Mouse (Mus musculus) embryonic facial prominence, embryonic 10.5 days (tissue): Measurements from ENCODE around the gene Plek. TPM values are rescaled to one million over a fixed set of nuclear protein-coding genes. Genes with fewer than 3 reads are reported as not detected.

ENCODE experiments used
- DNase-seq: peaks from one replicate; pipeline ENCODE4 v3.0.0-alpha.2; 2017; ENCODE audit warnings: low spot score
- H3K27ac ChIP-seq: fragments of 300-500 bp; sonication (generic); replicated peaks from 2 replicates; pipeline ENCODE4 v1.5.1; 2016; ENCODE audit warnings: mild to moderate bottlenecking
- H3K27me3 ChIP-seq: fragments of 300-500 bp; sonication (generic); replicated peaks from 2 replicates; pipeline ENCODE4 v1.6.1; 2016; ENCODE audit warnings: low read depth, mild to moderate bottlenecking; ENCODE audit not compliant: poor library complexity, severe bottlenecking
- H3K36me3 ChIP-seq: fragments of 300-500 bp; sonication (generic); replicated peaks from 2 replicates; pipeline ENCODE4 v1.6.1; 2016; ENCODE audit warnings: mild to moderate bottlenecking, moderate library complexity
- H3K4me1 ChIP-seq: fragments of 300-500 bp; sonication (generic); 2 replicates; pipeline ENCODE4 v1.6.1; 2016
- H3K4me3 ChIP-seq: fragments of 300-500 bp; sonication (generic); 2 replicates; pipeline ENCODE4 v1.5.1; 2016; ENCODE audit warnings: mild to moderate bottlenecking, moderate library complexity
- H3K9me3 ChIP-seq: fragments of 300-500 bp; sonication (generic); 2 replicates; pipeline ENCODE4 v1.6.1; 2016; ENCODE audit warnings: mild to moderate bottlenecking
- WGBS: fragments of 180-500 bp; shearing (Covaris S2); methylation state at CpG from one replicate; pipeline ENCODE4 v1.1.7; 2016; 5-methylcytosine and 5-hydroxymethylcytosine counted together
- polyA plus RNA-seq: library from polyadenylated mRNA; unstranded; fragments of >200 nt; fragmentation: Nextera tagmentation; extraction: Ambion mirVana; gene quantifications from 2 replicates; pipeline ENCODE4 v1.2.1, GENCODE M21; 2016

Gene Plek
- polyA plus RNA-seq, 1 experiment from 2014 or later: 5.1 TPM

- Histone ChIP-seq H3K36me3 (peaks cover 14% of the 10 kb centered on the region; the same call in 1 of the 2 replicates), H3K4me1 (peaks cover 9% of the 10 kb centered on the region), H3K27ac (no peak overlapping the region), H3K4me3 (no peak overlapping the region), H3K9me3 (no peaks in the 10 kb centered on the region; the same call in 1 of the 2 replicates), H3K27me3 (no peaks in the 10 kb centered on the region)
- no peak for DNase-seq
- 90% methylated on average over 6 of the region's 6 CpGs for WGBS
Observed at GRCm38 (mm10) chr11:16956115-16956862, 95.9 kb downstream of the Plek start.

- Histone ChIP-seq H3K4me3 (peak overlapping the region; percentile 68), H3K36me3 (peaks cover 8% of the 10 kb centered on the region; the same call in 1 of the 2 replicates), H3K4me1 (peaks cover 16% of the 10 kb centered on the region), H3K27me3 (no peaks in the 10 kb centered on the region), H3K27ac (peak overlapping the region; percentile 84), H3K9me3 (no peaks in the 10 kb centered on the region)
- no peak for DNase-seq
- 11% methylated on average over 9 of the region's 9 CpGs for WGBS
Observed at GRCm38 (mm10) chr11:16951761-16952010, 100.5 kb downstream of the Plek start.

GRCm38 (mm10) chr11:16950976-16951760 is 101.0 kb downstream of the Plek start, which contains the start of gene Fbxo48:
Gene Fbxo48, plus strand, starts transcription at chr11:16951375.
- under 1% methylated on average over 38 of the region's 38 CpGs for WGBS
- peak within 1 kb of the TSS; percentile 84 for H3K27ac ChIP-seq
- no peaks in the 10 kb centered on the region for H3K27me3 ChIP-seq
- DNase-seq: peak; percentile 96
- peak within 1 kb of the TSS; percentile 68 for H3K4me3 ChIP-seq
- H3K36me3 ChIP-seq: peaks cover 3% of the 10 kb centered on the region; the same call in 1 of the 2 replicates
- peaks cover 16% of the 10 kb centered on the region for H3K4me1 ChIP-seq
- no peaks in the 10 kb centered on the region for H3K9me3 ChIP-seq

DNA sequence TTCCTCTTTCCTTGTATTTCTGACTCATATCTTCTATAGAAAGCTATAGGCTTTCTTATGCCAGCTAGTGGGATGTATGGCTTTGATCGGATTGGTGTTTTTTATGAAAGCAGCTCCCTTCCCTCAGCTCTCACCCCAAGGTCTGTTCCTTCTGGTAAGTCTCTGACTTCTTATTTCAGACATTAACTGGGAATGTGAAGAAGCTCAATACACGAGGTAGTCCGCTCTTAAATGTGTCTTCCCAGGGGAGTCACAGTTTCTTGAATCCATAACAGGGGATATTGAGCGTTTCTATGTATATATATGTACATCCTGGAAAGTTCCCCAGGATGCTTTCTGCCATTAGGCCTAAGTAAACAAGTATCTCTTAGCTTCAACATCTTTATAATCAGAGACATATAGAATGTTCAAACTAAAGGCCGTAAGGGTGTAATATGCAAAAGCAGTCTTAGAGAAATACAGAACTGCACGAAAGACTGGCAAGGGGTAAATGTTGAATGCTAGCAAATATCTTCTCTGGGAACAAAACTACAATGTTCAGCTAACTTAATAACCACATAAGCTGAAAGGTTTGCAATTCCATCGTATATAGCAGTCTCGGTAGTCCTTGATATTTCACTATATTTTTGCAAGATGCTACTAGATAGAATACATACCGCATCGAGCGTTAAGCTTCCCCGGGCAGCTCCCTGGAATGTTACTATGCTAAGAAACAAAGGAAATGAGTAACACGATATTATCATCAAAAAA is 101.8 kb downstream of the Plek start:
- H3K27ac ChIP-seq: peak overlapping the region; percentile 84
- no peaks in the 10 kb centered on the region for H3K9me3 ChIP-seq
- no peaks in the 10 kb centered on the region for H3K27me3 ChIP-seq
- DNase-seq: no peak
- H3K4me3 ChIP-seq: peak overlapping the region; percentile 68
- H3K4me1 ChIP-seq: peaks cover 16% of the 10 kb centered on the region
- WGBS: 54% methylated on average over 13 of the region's 13 CpGs
- no peaks in the 10 kb centered on the region; the same call in 1 of the 2 replicates for H3K36me3 ChIP-seq

- Histone ChIP-seq H3K27ac (no peak overlapping the region), H3K4me3 (no peak overlapping the region), H3K9me3 (no peaks in the 10 kb centered on the region), H3K36me3 (no peaks in the 10 kb centered on the region; the same call in 1 of the 2 replicates), H3K4me1 (peaks cover 16% of the 10 kb centered on the region), H3K27me3 (no peaks in the 10 kb centered on the region)
- WGBS: 19% methylated on average over 1 of the region's 1 CpGs
- DNase-seq: no peak
Observed at GRCm38 (mm10) chr11:16948756-16949155, 103.4 kb downstream of the Plek start.

DNA sequence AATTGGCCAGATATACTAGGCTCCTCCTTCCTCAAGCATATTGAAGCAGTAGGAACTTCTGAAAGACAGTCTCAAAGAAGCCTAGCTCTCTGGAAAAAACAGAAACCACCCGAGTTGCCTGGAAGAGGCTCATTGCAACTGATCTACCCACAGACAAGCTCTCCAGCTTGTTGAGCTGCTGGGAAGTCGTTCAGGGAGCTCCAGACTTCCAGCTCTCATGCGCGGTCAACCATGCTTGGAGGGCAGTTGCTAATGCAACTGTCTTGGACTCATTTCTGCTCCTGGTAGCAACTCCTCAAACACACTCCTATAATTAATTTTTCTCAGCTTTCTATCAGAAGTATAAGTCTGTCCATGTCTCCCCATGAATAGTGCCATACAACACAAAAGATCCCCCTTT is 109.2 kb downstream of the Plek start:
- Histone ChIP-seq H3K4me3 (no peak overlapping the region), H3K27me3 (no peaks in the 10 kb centered on the region), H3K27ac (no peak overlapping the region), H3K4me1 (no peaks in the 10 kb centered on the region), H3K9me3 (no peaks in the 10 kb centered on the region), H3K36me3 (no peaks in the 10 kb centered on the region)
- 89% methylated on average over 4 of the region's 4 CpGs for WGBS
- DNase-seq: no peak

- no peak overlapping the region for H3K27ac ChIP-seq
- H3K36me3 ChIP-seq: no peaks in the 10 kb centered on the region
- WGBS: 86% methylated on average over 4 of the region's 4 CpGs
- no peak for DNase-seq
- no peak overlapping the region for H3K4me3 ChIP-seq
- no peaks in the 10 kb centered on the region for H3K9me3 ChIP-seq
- no peaks in the 10 kb centered on the region for H3K4me1 ChIP-seq
- H3K27me3 ChIP-seq: no peaks in the 10 kb centered on the region
Observed at GRCm38 (mm10) chr11:16941973-16942452, 110.2 kb downstream of the Plek start.

DNA sequence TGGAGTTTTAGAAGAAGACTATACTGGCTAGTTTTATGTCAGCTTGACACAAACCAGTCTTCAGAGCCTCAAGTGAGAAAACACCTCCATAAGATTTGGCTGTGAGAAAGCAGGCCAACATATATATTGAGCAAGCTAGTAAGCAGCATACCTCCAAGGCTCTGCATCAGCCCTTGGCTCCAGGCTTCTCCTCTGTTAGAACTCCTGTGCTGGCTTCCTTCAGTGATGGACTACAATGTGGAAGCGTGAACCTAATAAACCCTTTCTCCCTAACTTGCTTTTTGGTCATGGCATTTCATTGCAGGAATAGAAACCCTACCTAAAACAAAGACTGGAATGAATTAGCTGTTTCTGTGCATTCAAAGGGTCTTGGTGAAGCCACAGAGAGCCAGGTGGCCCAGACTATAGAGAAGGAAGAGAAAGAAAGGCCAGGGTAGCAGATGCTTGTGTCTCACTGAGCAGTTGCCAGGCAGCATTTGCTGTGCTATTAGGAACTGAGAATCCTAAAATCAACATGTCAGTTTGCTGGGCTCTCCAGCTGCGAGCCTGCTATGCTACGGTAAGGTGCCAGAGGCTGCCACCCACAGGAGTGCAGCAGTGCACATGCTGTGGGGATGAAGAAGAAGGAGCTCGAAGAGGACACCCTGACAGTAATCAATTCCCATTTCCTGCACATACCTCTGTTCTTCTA is 110.9 kb downstream of the Plek start:
- no peak for DNase-seq

DNA sequence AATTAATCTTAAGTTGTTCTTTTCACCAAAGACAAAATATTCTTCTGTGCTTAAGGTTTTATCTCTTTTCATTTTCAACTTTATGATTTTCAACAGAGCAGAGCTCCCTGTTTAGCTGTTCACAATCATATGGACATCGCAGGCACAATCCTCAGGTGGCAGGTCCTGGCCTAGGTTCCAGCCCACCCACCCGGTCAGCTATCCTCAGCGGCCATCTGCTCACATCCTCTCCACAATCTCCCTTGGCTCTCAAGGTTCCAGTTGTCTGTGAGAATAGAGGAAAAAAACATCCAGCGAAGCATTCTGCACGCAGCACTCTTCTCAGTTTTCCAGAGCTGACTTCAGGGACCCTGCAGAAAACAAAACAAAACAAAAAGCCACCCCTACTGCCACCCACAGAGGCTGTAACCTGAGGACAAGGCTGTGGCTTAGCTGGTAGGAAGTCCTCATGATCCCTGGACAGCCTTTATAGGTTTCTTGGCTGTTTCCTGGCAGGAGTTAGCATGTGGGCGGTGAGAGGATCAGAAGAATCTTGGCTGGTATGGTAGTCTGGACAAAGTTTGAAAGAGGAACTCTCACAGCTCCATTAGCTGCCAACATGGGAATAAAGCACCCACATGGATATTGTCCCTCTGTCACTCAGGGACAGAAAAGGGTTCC is 116.5 kb downstream of the Plek start:
- H3K36me3 ChIP-seq: no peaks in the 10 kb centered on the region
- H3K27me3 ChIP-seq: no peaks in the 10 kb centered on the region
- no peak overlapping the region for H3K4me3 ChIP-seq
- no peaks in the 10 kb centered on the region for H3K9me3 ChIP-seq
- no peak overlapping the region; the same call in 1 of the 2 replicates for H3K27ac ChIP-seq
- no peak for DNase-seq
- 66% methylated on average over 6 of the region's 6 CpGs for WGBS
- no peaks in the 10 kb centered on the region for H3K4me1 ChIP-seq

More for the DNA sequence above, 110.9 kb downstream of the Plek start:
- Histone ChIP-seq H3K27ac (no peak overlapping the region), H3K9me3 (no peaks in the 10 kb centered on the region), H3K4me1 (no peaks in the 10 kb centered on the region), H3K36me3 (no peaks in the 10 kb centered on the region), H3K27me3 (no peaks in the 10 kb centered on the region), H3K4me3 (no peak overlapping the region)
- 78% methylated on average over 4 of the region's 4 CpGs for WGBS

GRCm38 (mm10) chr11:16932159-16932558 is 120.0 kb downstream of the Plek start:
- 92% methylated on average over 3 of the region's 3 CpGs for WGBS
- H3K27me3 ChIP-seq: no peaks in the 10 kb centered on the region
- no peak overlapping the region for H3K27ac ChIP-seq
- H3K4me3 ChIP-seq: no peak overlapping the region
- no peaks in the 10 kb centered on the region for H3K4me1 ChIP-seq
- no peak for DNase-seq
- H3K36me3 ChIP-seq: no peaks in the 10 kb centered on the region
- H3K9me3 ChIP-seq: no peaks in the 10 kb centered on the region
